Mouse (Mus musculus) mouse embryonic stem cell (cell line): Measurements from ENCODE around the gene Tmx1.

Experiments used
- in situ Hi-C, 2 experiments: fragments of 300-500 bp; cut with MboI; formaldehyde crosslinking; loops; 1 replicate in 1 of 2; 3 replicates in 1 of 2; pipeline ENCODE4 v1.14.3; 2019 to 2020; ENCODE audit warnings: low sequenced_read_pairs in 2 of 2, low pct_unique_long_range_greater_than_20kb in 1 of 2, mixed read lengths in 1 of 2; ENCODE audit not compliant: unreplicated experiment in 1 of 2

The Tmx1 gene

GRCm38 (mm10) chr12:70452726-70453645 is at the start of gene Tmx1:
Gene Tmx1 (plus strand): TSS chr12:70453095.
- in situ Hi-C loops: no loop called here

GRCm38 (mm10) chr12:70404327-70404726 is 48.6 kb upstream of the Tmx1 start:
- in situ Hi-C loops: no loop called here

GRCm38 (mm10) chr12:70408396-70408795 is 44.5 kb upstream of the Tmx1 start:
- in situ Hi-C loops: no loop called here

- in situ Hi-C loops: no loop called here
Measured at GRCm38 (mm10) chr12:70409600-70409999, 43.3 kb upstream of the Tmx1 start.

GRCm38 (mm10) chr12:70420216-70420615 is 32.7 kb upstream of the Tmx1 start:
- in situ Hi-C loops: no loop called here

GRCm38 (mm10) chr12:70421028-70421427 is 31.9 kb upstream of the Tmx1 start:
- in situ Hi-C loops: no loop called here

GRCm38 (mm10) chr12:70422322-70423118 is 30.4 kb upstream of the Tmx1 start:
- in situ Hi-C loops: no loop called here

- in situ Hi-C loops: no loop called here
Measured at GRCm38 (mm10) chr12:70427885-70428284, 25.0 kb upstream of the Tmx1 start.

GRCm38 (mm10) chr12:70429637-70430036 is 23.3 kb upstream of the Tmx1 start:
- in situ Hi-C loops: no loop called here

- in situ Hi-C loops: no loop called here
Measured at GRCm38 (mm10) chr12:70430307-70430950, 22.5 kb upstream of the Tmx1 start.

- in situ Hi-C loops: no loop called here
Measured at GRCm38 (mm10) chr12:70431428-70431827, 21.5 kb upstream of the Tmx1 start.

- in situ Hi-C loops: no loop called here
Measured at GRCm38 (mm10) chr12:70449961-70450360, 2.9 kb upstream of the Tmx1 start.

- in situ Hi-C loops: no loop called here
Measured at GRCm38 (mm10) chr12:70451533-70451932, 1.4 kb upstream of the Tmx1 start.

- in situ Hi-C loops: no loop called here
Measured at GRCm38 (mm10) chr12:70452143-70452542, 752 bp upstream of the Tmx1 start.

GRCm38 (mm10) chr12:70455226-70455625 is 2.3 kb downstream of the Tmx1 start:
- in situ Hi-C loops: no loop called here

GRCm38 (mm10) chr12:70459546-70459945 is 6.7 kb downstream of the Tmx1 start:
- in situ Hi-C loops: no loop called here

GRCm38 (mm10) chr12:70464016-70464415 is 11.1 kb downstream of the Tmx1 start:
- in situ Hi-C loops: no loop called here

GRCm38 (mm10) chr12:70475336-70475735 is 22.4 kb downstream of the Tmx1 start:
- in situ Hi-C loops: no loop called here
